Mouse (Mus musculus): Measurements from ENCODE around the gene Polr3e.

GRCm38 (mm10) chr7:120869883-120870282, 47.7 kb upstream of the Polr3e start:
- TF ChIP-seq CTCF (IDR thresholded peaks at IDR 0.05 in 2 of 3, conservative IDR thresholded peaks at IDR 0.05 in 1 of 3; ENCODE audit: control insufficient read depth in 1 of 3, insufficient read depth in 1 of 3, low read depth in 2 of 3, low read length in 3 of 3, poor library complexity in 1 of 3, severe bottlenecking in 1 of 3) (no peak), NELFE (IDR thresholded peaks at IDR 0.05; ENCODE audit: low read depth, low read length) (no peak), GATA1 (IDR thresholded peaks at IDR 0.05; ENCODE audit: low read depth, low read length) (no peak), POLR2A (IDR thresholded peaks at IDR 0.05; ENCODE audit: control insufficient read depth in 1 of 2, insufficient read depth in 1 of 2, low read depth in 1 of 2, low read length in 2 of 2, poor library complexity in 1 of 2) (no peak), TCF12 (IDR thresholded peaks at IDR 0.05; ENCODE audit: low read depth, low read length) (no peak), MEF2A (IDR thresholded peaks at IDR 0.05; ENCODE audit: extremely low read depth, insufficient replicate concordance, low read depth, low read length, poor library complexity, severe bottlenecking) (no peak), TAL1 (IDR thresholded peaks at IDR 0.05; ENCODE audit: low read length) (no peak), RAD21 (IDR thresholded peaks at IDR 0.05; ENCODE audit: low read depth, low read length) (no peak), POLR2AphosphoS2 (IDR thresholded peaks at IDR 0.05; ENCODE audit: low read length) (no peak), EP300 (IDR thresholded peaks at IDR 0.05; ENCODE audit: low read depth in 1 of 2, low read length in 2 of 2) (no peak), RCOR1 (IDR thresholded peaks at IDR 0.05; ENCODE audit: low read depth, low read length) (no peak)

Data from MEL (cell line).